Mouse (Mus musculus): ENCODE measurements around the gene Plekha6.

The Plekha6 gene

GRCm38 (mm10) chr1:133245690-133246619 lies 81.9 kb downstream of the Plekha6 start:
- DNase-seq (ENCODE audit: low spot score) = no peak

GRCm38 (mm10) chr1:133247189-133247588 lies 83.2 kb downstream of the Plekha6 start:
- DNase-seq (ENCODE audit: low spot score) = no peak

GRCm38 (mm10) chr1:133250761-133251160 lies 86.8 kb downstream of the Plekha6 start:
- no peak for DNase-seq (ENCODE audit: low spot score)

DNA sequence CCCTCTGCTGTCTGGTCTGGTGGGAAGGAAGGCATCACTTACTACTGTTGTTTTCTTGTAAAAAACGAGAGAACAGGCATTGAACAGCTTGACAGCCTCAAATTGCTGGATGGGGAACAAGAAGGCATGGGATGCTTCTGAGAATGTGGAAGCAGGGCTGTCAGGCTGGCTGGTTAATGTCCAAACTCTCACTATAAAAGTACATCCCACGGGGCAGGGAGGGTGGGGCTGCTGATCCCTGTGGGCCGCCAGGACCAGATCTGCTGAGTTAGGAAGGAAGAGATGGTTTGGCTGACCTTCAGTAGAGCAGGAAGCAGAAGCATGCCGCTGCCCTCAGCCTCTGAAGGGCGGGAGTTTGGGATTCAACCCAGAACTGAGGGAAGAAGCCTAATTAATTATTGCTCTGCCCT lies 87.6 kb downstream of the Plekha6 start:
- DNase-seq (ENCODE audit: low spot score) = no peak

- no peak for DNase-seq (ENCODE audit: low spot score)
Measured at GRCm38 (mm10) chr1:133252251-133252650, 88.2 kb downstream of the Plekha6 start.

- DNase-seq (ENCODE audit: low spot score) = no peak
Measured at GRCm38 (mm10) chr1:133252801-133253531, 89.0 kb downstream of the Plekha6 start.

GRCm38 (mm10) chr1:133253532-133253866 lies 89.5 kb downstream of the Plekha6 start:
- no peak for DNase-seq (ENCODE audit: low spot score)

DNA sequence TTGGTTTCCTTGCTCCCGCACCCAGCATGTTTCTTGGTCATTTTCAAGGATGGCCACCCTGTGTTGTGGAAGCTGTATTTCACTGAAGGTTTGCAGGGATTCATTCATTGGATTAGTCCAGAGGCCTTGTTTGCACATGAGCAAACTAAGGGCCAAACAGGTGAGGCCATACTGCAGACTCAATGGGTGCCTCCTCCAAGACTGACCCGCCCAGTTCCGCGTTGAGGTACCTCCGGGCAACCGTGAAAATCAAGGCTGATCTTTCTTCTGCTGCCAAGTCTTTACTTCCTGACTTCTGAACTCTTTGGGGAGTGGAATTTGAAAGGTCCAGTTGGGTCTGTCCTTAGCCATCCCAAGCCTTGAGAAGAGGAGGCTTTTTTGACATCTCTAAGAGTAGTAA lies 90.2 kb downstream of the Plekha6 start:
- DNase-seq (ENCODE audit: low spot score) = no peak

DNA sequence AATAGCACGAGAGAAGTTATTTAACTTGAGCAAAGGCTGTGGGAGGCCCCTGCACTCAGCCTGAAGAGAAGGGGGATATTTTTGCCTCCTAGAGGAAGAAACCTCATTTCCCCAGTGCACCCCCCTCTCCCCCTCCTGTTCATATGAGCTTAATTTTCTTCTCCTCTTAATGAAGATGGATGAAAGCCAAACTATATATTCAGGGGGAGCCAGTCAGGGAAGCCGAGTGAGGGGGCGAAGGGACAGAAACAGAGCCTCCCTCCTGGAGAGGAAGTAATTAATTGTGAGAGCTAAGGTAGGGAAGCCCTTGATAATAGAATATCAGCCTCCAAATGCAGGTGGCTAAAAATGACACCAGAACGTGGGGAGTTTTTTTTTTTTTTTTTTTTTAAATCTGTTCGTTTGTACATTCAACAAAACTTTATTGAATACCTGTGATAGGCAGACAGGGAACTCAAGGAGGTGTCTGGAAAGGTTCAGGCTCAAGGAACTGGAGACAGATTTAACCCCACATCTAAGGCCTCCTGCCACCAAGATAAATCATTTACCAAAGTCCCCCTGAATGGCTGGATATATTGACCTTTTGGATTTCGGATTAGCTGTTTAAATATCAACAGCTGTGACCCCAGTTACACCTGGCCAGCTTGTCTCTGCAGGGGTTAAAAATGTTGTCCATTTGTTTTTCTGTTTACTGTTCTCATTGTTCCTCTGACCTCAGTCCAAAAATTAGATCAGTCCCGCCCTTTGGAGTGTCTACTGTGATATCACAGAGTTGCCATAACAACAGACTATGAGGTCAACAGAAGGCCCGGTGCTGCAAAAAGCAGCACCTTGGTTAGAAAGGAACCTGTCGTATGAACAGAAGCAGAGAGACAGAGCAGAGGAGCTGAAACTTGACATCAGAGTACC lies 91.1 kb downstream of the Plekha6 start:
- DNase-seq (ENCODE audit: low spot score) = no peak

GRCm38 (mm10) chr1:133255776-133256175 lies 91.8 kb downstream of the Plekha6 start:
- no peak for DNase-seq (ENCODE audit: low spot score)

GRCm38 (mm10) chr1:133256347-133256746 lies 92.3 kb downstream of the Plekha6 start:
- no peak for DNase-seq (ENCODE audit: low spot score)

DNA sequence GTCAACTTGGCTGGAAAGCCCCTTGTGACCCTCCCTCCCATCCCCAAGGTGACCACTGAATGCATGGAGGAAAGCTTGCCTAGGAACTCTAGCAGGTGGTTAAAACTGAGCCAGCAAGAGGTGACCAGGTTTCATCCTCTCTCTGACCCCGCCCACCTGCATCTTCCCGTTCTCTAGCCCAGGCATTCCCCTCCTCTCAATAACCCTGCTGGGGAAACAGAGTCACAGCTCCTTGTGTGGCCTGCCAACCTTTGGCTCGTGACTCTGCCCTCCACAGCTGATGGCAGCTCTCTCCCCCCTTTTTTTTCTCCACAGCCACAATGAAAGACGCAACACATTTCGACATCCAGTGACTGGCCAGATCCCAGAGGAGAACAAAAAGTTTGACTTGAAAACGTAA lies 94.7 kb downstream of the Plekha6 start:
- no peak for DNase-seq (ENCODE audit: low spot score)

DNA sequence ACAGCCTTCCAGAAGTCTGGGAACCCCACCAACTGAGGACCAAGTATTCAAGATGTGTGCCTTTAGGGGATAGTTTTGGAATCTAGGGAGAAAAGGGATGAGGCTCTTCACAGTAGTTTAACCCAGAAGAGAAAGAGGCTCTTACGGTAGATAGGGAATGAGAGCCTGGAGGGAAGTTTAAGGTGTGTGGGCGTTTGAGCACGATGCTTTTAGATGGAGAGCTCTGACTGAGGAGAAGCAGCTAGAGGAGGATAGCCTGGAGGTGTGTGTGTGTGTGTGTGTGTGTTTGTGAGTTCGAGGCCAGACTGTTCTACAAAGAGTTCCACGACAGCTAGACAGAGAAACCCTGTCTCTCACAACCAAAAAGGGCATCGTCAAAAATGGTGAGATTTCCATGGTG lies 98.6 kb downstream of the Plekha6 start:
- no peak for DNase-seq (ENCODE audit: low spot score)

DNA sequence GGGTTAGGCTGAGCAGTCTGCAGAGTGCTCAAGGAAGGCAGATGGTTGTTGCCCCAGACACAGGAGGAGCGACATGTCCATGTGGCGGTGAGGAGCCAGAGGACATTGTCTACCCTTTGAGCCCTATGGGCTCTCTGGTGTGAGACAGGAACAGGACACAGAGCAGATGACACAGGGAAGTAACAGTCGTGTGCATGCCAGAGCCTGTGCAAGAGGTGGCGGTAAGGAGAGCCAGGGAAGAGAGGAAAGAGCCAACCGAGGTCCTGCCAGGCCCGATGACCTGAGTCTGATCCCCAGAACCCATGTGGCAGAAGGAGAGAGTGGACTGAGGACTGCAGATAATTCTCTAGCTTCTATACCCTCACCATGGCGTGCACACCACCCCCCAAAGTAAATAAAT lies 99.1 kb downstream of the Plekha6 start:
- no peak for DNase-seq (ENCODE audit: low spot score)

- no peak for DNase-seq (ENCODE audit: low spot score)
Measured at GRCm38 (mm10) chr1:133264367-133264766, 100.4 kb downstream of the Plekha6 start.

DNA sequence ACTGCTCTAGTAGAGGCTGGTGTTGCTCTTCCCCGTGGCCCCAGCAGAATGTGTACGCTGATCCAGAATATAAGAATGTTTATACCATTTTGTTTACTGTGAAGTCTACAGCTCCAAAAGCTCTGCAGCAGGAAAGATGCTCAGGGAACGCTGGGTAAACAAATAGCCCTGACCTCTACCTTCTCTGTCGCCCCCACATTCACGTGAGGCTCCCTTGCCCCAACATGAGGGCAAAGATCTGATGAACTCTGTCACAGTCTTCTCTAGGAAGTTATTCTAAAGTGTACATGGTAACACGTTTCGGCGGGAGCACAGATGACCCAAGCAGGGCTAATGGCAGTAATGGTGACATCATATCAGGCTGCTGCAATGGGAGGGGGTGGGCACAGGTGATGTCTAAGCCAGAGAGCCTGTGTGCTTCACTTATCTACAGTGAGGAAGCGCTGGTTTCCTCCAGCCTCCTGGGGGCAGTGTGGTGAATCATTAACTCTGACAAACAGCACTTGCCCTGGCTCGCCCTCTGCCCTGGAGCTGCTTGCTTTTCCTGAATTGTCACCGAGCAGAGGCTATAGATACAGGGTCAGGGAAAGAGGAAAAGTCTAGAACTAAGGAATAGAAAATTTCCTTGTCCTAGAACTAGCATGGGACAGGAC lies 101.2 kb downstream of the Plekha6 start:
- DNase-seq (ENCODE audit: low spot score) = no peak

DNA sequence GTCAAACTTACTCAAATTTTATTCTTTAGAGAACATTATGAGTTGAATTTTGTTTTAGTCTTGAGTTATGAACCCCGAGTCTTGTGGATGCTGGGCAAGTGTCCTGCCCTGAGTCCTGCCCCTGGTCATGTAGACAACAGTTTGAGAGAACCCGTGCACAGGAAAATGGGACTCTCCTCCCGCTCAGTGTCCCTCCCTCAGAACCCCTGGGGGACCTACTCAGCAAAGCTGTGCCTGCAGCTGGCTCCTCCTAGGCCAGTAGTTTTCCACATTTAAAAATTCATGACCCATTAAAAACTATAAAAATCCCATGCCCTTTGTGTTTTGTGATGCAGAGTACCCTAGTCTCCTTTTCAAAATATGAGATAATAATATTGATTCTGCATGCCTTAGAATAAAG lies 103.1 kb downstream of the Plekha6 start:
- no peak for DNase-seq (ENCODE audit: low spot score)

DNA sequence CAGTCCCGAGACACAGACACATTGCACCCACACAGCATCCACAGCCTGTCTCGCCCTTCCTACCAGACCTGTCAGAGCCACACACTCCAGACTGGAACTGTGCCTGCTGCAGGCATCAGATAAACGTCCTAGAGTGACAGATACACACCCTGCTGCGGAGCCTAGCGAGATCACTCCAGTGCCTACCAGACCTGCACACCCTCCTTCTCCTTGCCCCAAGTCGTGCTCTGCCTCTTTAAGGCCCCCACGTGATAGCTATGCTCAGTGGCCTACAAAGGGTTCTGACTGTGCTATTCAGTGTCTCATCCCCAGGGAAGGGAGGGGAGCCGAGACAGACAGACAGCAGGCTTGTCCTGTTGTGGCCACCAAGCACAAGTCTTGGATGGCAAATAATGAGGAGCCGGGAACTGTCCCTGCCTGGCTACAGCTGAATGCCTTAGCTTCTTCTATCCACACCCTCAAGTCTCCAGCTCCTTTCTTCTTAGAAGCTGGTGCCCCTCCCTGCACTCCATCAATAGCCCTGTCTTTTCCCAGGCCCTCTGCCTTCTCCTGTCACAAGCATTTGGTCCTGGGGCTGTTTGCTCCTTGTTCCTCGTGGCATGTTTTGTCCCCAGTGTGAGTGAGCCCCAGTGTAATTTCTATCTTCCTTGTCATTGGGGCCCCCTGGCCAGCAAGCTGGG lies 103.9 kb downstream of the Plekha6 start:
- DNase-seq (ENCODE audit: low spot score) = peak; percentile 69

DNA sequence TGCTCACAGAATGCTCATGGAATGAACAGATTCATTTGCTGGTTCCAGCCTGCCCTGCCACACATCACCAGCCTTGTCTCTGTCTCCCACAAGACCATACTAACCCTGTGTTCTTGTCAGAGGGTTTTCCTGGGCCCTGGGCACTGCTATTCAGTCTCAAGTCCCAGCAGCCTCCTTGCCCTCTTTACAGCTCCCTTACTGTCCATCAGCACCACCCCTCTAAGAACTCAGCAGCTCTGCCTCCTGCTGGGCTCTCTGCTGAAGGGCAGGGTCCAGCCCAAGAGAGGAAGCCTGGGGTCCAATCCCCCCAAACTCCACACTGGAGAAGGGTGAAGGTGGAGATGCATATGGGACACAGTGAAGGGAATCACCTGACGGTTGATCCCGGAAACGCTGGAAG lies 104.5 kb downstream of the Plekha6 start:
- DNase-seq (ENCODE audit: low spot score) = no peak

GRCm38 (mm10) chr1:133270336-133270735 lies 106.3 kb downstream of the Plekha6 start:
- no peak for DNase-seq (ENCODE audit: low spot score)

DNA sequence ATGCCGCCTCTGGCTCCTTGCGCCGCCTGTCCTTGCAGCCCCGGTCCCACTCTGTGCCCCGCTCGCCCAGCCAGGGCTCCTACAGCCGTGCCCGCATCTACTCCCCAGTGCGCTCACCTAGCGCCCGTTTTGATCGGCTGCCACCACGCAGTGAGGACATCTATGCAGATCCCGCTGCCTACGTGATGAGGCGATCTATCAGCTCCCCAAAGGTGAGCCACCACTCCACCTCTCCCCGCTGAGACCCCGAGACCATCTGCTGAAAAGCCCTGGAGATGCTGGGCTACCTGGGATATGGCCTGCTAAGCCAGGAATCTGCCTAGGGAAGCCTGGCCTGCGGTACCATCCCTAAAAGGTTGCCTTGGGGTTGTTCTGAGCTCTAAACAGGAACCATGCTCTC lies 110.2 kb downstream of the Plekha6 start:
- no peak for DNase-seq (ENCODE audit: low spot score)
